Mouse (Mus musculus) urinary bladder, adult 2 months (tissue): ENCODE measurements around the gene Pip4k2a. TPM values are rescaled to one million over a fixed set of nuclear protein-coding genes. Genes with fewer than 3 reads are reported as not detected.

Experiments
- DNase-seq: peaks from one replicate; pipeline ENCODE4 v3.0.0; 2022; ENCODE audit warnings: low spot score
- polyA plus RNA-seq: library from polyadenylated mRNA; depleted of rRNA; stranded (reverse); fragments of >200 nt; gene quantifications from 2 replicates; pipeline ENCODE4 v1.2.3, GENCODE M21; 2012

The Pip4k2a gene
- polyA plus RNA-seq, 1 experiment = 16.8 TPM

DNA sequence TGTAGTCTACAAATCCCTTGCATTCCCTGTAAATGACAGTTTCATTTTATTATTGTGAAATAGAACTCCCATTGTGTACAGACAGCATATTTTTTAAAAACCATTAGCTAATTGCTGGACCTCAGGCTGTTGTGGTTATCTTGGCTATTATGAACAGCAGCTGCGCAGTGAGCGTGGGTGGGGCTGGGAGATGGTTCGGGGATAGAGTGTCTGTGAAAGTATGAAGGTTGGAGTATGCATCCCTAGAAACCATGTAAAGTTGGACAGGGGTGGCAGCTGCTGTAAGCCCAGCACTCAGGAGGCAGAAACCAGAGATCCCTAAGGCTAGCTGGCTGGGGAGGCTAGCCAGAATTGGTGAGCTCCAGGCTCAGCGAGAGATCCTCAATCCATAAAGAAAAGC, 158.4 kb downstream of the Pip4k2a start:
- no peak for DNase-seq

DNA sequence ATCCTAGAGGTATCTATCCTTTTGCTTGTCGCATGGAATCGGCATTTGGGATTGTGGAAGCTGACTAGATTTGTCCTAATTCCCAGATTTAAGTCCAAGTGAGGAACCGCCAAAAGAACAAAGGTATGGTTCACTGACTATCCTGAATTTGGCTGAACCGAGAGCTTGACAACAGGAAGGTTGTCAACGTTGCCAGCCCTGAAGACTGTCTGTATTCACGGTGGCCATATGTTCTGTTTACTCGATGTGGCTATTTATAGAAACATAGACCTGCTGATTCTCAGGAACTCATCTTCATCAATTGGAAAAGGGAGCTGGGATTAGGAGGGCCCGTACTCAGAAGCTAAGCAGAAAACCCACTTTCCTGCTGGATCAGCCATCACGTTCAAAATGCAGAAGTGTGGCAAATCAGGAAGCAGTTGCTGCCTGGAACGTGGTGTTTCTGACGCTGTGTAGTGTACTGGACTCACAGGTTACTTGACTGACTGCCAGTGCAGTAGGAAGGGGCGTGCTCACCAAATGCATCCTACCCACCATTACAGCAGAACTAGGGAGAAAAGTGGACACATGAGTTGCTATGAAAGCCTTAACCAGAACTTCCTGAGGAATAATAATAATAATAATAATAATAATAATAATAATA, 162.5 kb downstream of the Pip4k2a start:
- no peak for DNase-seq

DNA sequence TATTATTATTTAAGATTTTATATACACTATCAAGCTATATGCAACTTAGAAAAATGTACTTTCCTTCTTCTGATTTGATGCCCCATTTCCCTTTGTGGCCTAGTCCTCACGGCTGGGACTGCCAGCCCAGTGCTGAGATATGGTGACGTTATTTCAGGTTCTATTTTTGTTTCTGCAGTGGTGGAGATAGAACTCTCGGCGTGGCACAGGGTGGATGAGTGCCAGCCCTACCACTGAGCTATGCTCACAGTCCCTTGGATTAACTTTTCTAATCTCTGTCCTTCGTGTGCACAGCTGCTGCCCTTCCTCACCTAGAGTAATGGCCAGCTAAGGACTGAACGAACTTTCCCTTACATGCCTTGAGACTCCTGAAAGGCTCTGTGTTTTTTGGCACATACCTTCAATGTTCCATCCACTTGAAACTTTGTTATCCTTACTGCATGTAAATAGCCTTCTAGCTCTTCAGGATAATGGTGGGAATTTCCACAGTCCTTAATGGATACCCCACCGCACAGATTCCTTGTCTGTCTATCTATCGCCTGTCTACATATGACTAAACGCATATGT, 164.8 kb downstream of the Pip4k2a start:
- DNase-seq = no peak

- DNase-seq = no peak
These were observed 166.7 kb downstream of the Pip4k2a start for GRCm38 (mm10) chr2:18831031-18831774.

DNA sequence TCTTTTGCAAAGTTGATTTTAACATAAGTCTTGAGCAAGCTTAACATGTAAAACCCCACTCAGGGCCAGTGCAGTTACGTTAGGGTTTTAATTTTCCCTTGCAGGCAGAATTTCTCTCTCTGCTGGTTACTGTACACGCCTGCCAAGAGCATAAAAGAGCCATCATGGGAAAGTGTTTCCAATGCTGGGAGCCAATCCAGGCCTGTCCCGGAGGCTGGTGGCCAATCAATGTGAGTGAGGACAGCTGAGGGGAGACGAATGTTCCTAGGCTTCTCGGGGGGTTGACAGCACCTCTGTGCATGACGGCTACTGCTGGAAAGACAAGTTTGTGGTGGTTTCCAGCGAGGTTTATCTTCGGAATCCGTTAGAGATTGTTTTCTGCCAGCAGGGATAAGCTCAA, 175.2 kb downstream of the Pip4k2a start:
- no peak for DNase-seq

- DNase-seq = no peak
These were observed 176.2 kb downstream of the Pip4k2a start for GRCm38 (mm10) chr2:18821451-18822379.

GRCm38 (mm10) chr2:18819520-18819919, 178.4 kb downstream of the Pip4k2a start:
- no peak for DNase-seq

- no peak for DNase-seq
These were observed 181.9 kb downstream of the Pip4k2a start for GRCm38 (mm10) chr2:18816036-18816435.

GRCm38 (mm10) chr2:18815336-18815965, 182.5 kb downstream of the Pip4k2a start:
- no peak for DNase-seq

GRCm38 (mm10) chr2:18814447-18814804, 183.5 kb downstream of the Pip4k2a start:
- no peak for DNase-seq

- DNase-seq = no peak
These were observed 184.1 kb downstream of the Pip4k2a start for GRCm38 (mm10) chr2:18813683-18814446.

DNA sequence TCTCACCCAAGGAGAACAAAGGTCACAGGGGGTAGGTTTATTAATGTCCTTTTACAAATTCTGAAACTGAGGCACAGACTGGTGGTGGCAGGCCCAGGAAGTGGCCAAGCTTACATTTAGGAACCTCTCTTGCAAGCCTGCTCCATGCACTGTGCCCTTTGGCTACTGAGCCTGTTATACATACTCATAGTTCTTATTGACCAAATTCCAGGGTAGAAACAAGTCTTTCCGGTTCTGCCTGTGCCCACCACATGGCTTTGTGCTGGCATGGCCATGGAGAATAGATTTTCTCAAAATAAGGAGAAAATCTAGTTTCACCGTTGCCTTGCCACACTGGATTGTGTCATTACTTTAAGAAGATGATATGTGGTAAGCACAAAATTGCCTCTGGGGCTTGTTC, 190.0 kb downstream of the Pip4k2a start:
- DNase-seq = no peak

GRCm38 (mm10) chr2:18801281-18801862, 196.6 kb downstream of the Pip4k2a start:
- no peak for DNase-seq

GRCm38 (mm10) chr2:18800646-18801251, 197.2 kb downstream of the Pip4k2a start:
- no peak for DNase-seq

DNA sequence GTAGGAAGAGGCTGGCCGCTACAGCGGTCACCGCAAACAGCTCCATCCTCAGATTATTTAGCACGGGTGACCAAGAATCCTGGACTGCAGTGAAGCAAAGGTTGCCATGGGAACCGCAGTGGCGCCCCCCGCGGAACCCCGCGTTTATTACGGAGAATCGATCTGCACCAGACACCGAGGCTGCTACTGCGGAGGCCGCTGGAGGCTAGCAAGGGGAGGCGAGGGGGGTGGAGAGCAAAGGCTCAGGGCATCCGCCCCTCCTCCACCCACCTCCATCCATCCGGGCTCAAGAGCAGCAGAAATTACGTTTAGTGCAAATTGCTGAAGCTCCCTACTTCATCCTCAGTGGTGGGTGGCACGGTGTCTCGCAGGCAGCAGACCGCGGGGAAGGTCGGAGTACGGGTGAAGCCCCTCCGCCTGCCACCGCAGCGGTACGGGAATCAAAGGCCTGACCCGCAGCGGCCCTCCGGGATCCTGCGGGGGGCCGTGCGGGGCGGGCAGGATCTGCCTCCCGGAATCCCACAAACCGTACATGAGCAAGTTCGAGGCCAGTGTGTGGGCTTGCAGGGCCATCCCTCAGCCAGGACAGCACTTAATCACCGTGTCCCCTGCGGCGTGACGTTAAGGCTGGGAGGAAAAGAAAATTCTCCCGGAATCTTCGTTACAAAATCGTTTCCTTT, 197.8 kb downstream of the Pip4k2a start:
- DNase-seq = no peak

GRCm38 (mm10) chr2:18799265-18799965, 198.5 kb downstream of the Pip4k2a start:
- DNase-seq = no peak

DNA sequence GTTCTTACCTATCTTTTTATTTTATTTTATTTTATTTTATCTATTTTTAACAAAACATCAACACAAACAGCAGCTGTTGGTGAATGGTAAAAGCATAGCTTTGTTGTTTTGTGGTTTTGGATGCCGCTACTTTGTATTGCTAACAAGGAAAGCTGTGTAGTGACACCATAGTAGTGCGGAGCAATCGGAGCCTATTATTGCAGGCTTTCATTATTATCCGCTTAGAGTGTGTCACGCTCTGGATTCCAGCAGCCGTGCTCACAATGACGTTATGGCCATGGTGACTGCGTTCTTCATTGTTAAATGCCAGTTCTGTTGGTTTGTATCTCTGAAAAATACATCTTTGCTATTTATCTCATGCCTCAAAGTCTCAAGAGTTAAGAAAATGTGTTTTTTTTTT, 200.2 kb downstream of the Pip4k2a start:
- DNase-seq = no peak

DNA sequence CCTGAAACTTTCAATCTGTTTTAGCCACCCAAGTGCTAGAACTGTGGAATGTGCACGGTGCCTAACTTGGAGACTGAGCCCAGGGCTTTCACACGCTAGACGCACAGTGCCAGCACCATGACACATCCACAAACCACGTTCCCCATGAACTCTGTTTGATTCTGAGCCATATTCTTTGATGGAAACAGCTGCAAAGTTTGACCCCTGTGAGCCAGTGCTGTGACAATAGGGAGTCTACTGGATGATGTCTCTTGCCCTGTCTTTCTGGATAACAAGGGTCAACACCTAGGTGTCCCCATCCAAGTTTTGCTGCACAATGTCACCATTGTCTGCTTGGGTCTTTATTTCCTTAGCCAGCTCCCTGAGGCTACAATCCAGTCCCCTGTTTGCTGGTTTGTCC, 203.7 kb downstream of the Pip4k2a start:
- DNase-seq = no peak
